Mouse (Mus musculus): Measurements from ENCODE around the gene Sycp2.
"Not testable (repeated sequence)": the region's sequence is repeated elsewhere in the genome, so short reads cannot be mapped to it uniquely, and the experiment has no call there.

Sycp2 gene

GRCm38 (mm10) chr2:178413481-178414260, 6.2 kb upstream of the Sycp2 start:
- DNase-seq: no peak

- no peak for DNase-seq
Measured at GRCm38 (mm10) chr2:178413081-178413480, 5.6 kb upstream of the Sycp2 start.

GRCm38 (mm10) chr2:178412598-178412997, 5.1 kb upstream of the Sycp2 start:
- DNase-seq: no peak

GRCm38 (mm10) chr2:178410286-178410685, 2.8 kb upstream of the Sycp2 start:
- DNase-seq: no peak

- DNase-seq: no peak
Measured at GRCm38 (mm10) chr2:178409024-178409423, 1.5 kb upstream of the Sycp2 start.

GRCm38 (mm10) chr2:178342597-178342996, 64.9 kb downstream of the Sycp2 start:
- no peak for DNase-seq

- DNase-seq: not testable (repeated sequence)
Measured at GRCm38 (mm10) chr2:178342105-178342504, 65.4 kb downstream of the Sycp2 start.

GRCm38 (mm10) chr2:178339044-178339443, 68.4 kb downstream of the Sycp2 start:
- no peak for DNase-seq

GRCm38 (mm10) chr2:178337878-178338277, 69.6 kb downstream of the Sycp2 start:
- no peak for DNase-seq

- no peak for DNase-seq
Measured at GRCm38 (mm10) chr2:178329986-178330385, 77.5 kb downstream of the Sycp2 start.

- DNase-seq: no peak
Measured at GRCm38 (mm10) chr2:178329551-178329950, 77.9 kb downstream of the Sycp2 start.

- DNase-seq: no peak
Measured at GRCm38 (mm10) chr2:178327466-178328040, 79.9 kb downstream of the Sycp2 start.

GRCm38 (mm10) chr2:178326750-178327465, 80.6 kb downstream of the Sycp2 start:
- DNase-seq: no peak

- DNase-seq: no peak
Measured at GRCm38 (mm10) chr2:178326067-178326466, 81.4 kb downstream of the Sycp2 start.

GRCm38 (mm10) chr2:178324818-178325217, 82.7 kb downstream of the Sycp2 start:
- no peak for DNase-seq

- DNase-seq: no peak
Measured at GRCm38 (mm10) chr2:178324410-178324809, 83.1 kb downstream of the Sycp2 start.

GRCm38 (mm10) chr2:178321271-178321670, 86.2 kb downstream of the Sycp2 start:
- no peak for DNase-seq

GRCm38 (mm10) chr2:178319766-178320165, 87.7 kb downstream of the Sycp2 start:
- DNase-seq: no peak

- no peak for DNase-seq
Measured at GRCm38 (mm10) chr2:178316281-178316680, 91.2 kb downstream of the Sycp2 start.

GRCm38 (mm10) chr2:178313539-178313938, 93.9 kb downstream of the Sycp2 start:
- no peak for DNase-seq

- DNase-seq: no peak
Measured at GRCm38 (mm10) chr2:178304669-178305068, 102.8 kb downstream of the Sycp2 start.

GRCm38 (mm10) chr2:178304188-178304529, 103.3 kb downstream of the Sycp2 start:
- DNase-seq: no peak

- DNase-seq: no peak
Measured at GRCm38 (mm10) chr2:178303453-178304187, 103.9 kb downstream of the Sycp2 start.

All from thymus, adult 18-20 months (tissue).